Mouse (Mus musculus): ENCODE data around the gene Camta1. TPM values are rescaled to one million over a fixed set of nuclear protein-coding genes. Genes with fewer than 3 reads are reported as not detected.
A peak's percentile ranks its signal among the peaks of the same experiment; 100 is the strongest.

The Camta1 gene
- total RNA-seq, 1 experiment: 9.3 TPM

- in situ Hi-C loops (cut with MboI; ENCODE audit: low sequenced_read_pairs in 2 of 2, unreplicated experiment in 2 of 2): no loop called here
- no peaks in the 10 kb centered on the region for H3K9me3 ChIP-seq (ENCODE audit: control insufficient read depth, insufficient read depth, low read depth, low read length)
- H3K4me3 ChIP-seq (ENCODE audit: insufficient read depth in 1 of 2, low read depth in 1 of 2, low read length in 2 of 2, poor library complexity in 1 of 2, severe bottlenecking in 1 of 2): no peak overlapping the region
- no peak overlapping the region for H3K9ac ChIP-seq (ENCODE audit: insufficient read depth, low read depth, low read length, poor library complexity, severe bottlenecking)
- H3K4me1 ChIP-seq (ENCODE audit: control insufficient read depth in 2 of 2, insufficient read depth in 2 of 2, low read length in 2 of 2, poor library complexity in 1 of 2): peaks cover 0 to 7% of the 10 kb centered on the region in 2 experiments; a peak in 1 of 4 replicates
- no peaks in the 10 kb centered on the region for H3K36me3 ChIP-seq (ENCODE audit: control insufficient read depth, insufficient read depth, low read length, poor library complexity, severe bottlenecking)
- no peak for DNase-seq (ENCODE audit: low read depth, low spot score)
- TF ChIP-seq CHD2 (IDR thresholded peaks at IDR 0.05; ENCODE audit: low read depth, low read length): no peak
- no peak for TF ChIP-seq MAFK (IDR thresholded peaks at IDR 0.05; ENCODE audit: insufficient read depth, low read depth, low read length)
- no peak for TF ChIP-seq HCFC1 (IDR thresholded peaks at IDR 0.05; ENCODE audit: borderline replicate concordance, insufficient read depth, low read length)
- TF ChIP-seq ZNF384 (IDR thresholded peaks at IDR 0.05; ENCODE audit: low read depth, low read length): no peak
- TF ChIP-seq ZC3H11A (IDR thresholded peaks at IDR 0.05; ENCODE audit: borderline replicate concordance, low read depth, low read length): no peak
- H3K27ac ChIP-seq (ENCODE audit: insufficient read depth, low read depth, low read length, poor library complexity, severe bottlenecking): no peak overlapping the region
Measured at GRCm38 (mm10) chr4:150944707-150945106, 917.0 kb downstream of the Camta1 start.

- TF ChIP-seq CHD2 (IDR thresholded peaks at IDR 0.05; ENCODE audit: low read depth, low read length) (no peak), MAFK (IDR thresholded peaks at IDR 0.05; ENCODE audit: insufficient read depth, low read depth, low read length) (no peak), ZC3H11A (IDR thresholded peaks at IDR 0.05; ENCODE audit: borderline replicate concordance, low read depth, low read length) (no peak), HCFC1 (IDR thresholded peaks at IDR 0.05; ENCODE audit: borderline replicate concordance, insufficient read depth, low read length) (no peak), ZNF384 (IDR thresholded peaks at IDR 0.05; ENCODE audit: low read depth, low read length) (no peak)
- Histone ChIP-seq H3K9me3 (ENCODE audit: control insufficient read depth, insufficient read depth, low read depth, low read length) (no peaks in the 10 kb centered on the region), H3K4me1 (ENCODE audit: control insufficient read depth in 2 of 2, insufficient read depth in 2 of 2, low read length in 2 of 2, poor library complexity in 1 of 2) (peaks cover 0 to 7% of the 10 kb centered on the region in 2 experiments; a peak in 2 of 4 replicates), H3K36me3 (ENCODE audit: control insufficient read depth, insufficient read depth, low read length, poor library complexity, severe bottlenecking) (no peaks in the 10 kb centered on the region), H3K4me3 (ENCODE audit: insufficient read depth in 1 of 2, low read depth in 1 of 2, low read length in 2 of 2, poor library complexity in 1 of 2, severe bottlenecking in 1 of 2) (peak overlapping the region in 1 of 2 experiments; percentile 31; a peak in 2 of 4 replicates), H3K9ac (ENCODE audit: insufficient read depth, low read depth, low read length, poor library complexity, severe bottlenecking) (no peak overlapping the region), H3K27ac (ENCODE audit: insufficient read depth, low read depth, low read length, poor library complexity, severe bottlenecking) (no peak overlapping the region)
- in situ Hi-C loops (cut with MboI; ENCODE audit: low sequenced_read_pairs in 2 of 2, unreplicated experiment in 2 of 2): no loop called here
- peak; percentile 34 for DNase-seq (ENCODE audit: low read depth, low spot score)
Measured at GRCm38 (mm10) chr4:150939991-150940651, 921.6 kb downstream of the Camta1 start.

- H3K9ac ChIP-seq (ENCODE audit: insufficient read depth, low read depth, low read length, poor library complexity, severe bottlenecking): no peak overlapping the region
- H3K4me1 ChIP-seq (ENCODE audit: control insufficient read depth in 2 of 2, insufficient read depth in 2 of 2, low read length in 2 of 2, poor library complexity in 1 of 2): peaks cover 0 to 7% of the 10 kb centered on the region in 2 experiments; a peak in 2 of 4 replicates
- in situ Hi-C loops (cut with MboI; ENCODE audit: low sequenced_read_pairs in 2 of 2, unreplicated experiment in 2 of 2): no loop called here
- no peak overlapping the region for H3K27ac ChIP-seq (ENCODE audit: insufficient read depth, low read depth, low read length, poor library complexity, severe bottlenecking)
- H3K36me3 ChIP-seq (ENCODE audit: control insufficient read depth, insufficient read depth, low read length, poor library complexity, severe bottlenecking): no peaks in the 10 kb centered on the region
- no peak for DNase-seq (ENCODE audit: low read depth, low spot score)
- TF ChIP-seq HCFC1 (IDR thresholded peaks at IDR 0.05; ENCODE audit: borderline replicate concordance, insufficient read depth, low read length) (no peak), ZNF384 (IDR thresholded peaks at IDR 0.05; ENCODE audit: low read depth, low read length) (no peak), CHD2 (IDR thresholded peaks at IDR 0.05; ENCODE audit: low read depth, low read length) (no peak), ZC3H11A (IDR thresholded peaks at IDR 0.05; ENCODE audit: borderline replicate concordance, low read depth, low read length) (no peak), MAFK (IDR thresholded peaks at IDR 0.05; ENCODE audit: insufficient read depth, low read depth, low read length) (no peak)
- no peaks in the 10 kb centered on the region for H3K9me3 ChIP-seq (ENCODE audit: control insufficient read depth, insufficient read depth, low read depth, low read length)
- H3K4me3 ChIP-seq (ENCODE audit: insufficient read depth in 1 of 2, low read depth in 1 of 2, low read length in 2 of 2, poor library complexity in 1 of 2, severe bottlenecking in 1 of 2): peak overlapping the region in 1 of 2 experiments; percentile 16; a peak in 1 of 4 replicates
Measured at GRCm38 (mm10) chr4:150938063-150938452, 923.6 kb downstream of the Camta1 start.

DNA sequence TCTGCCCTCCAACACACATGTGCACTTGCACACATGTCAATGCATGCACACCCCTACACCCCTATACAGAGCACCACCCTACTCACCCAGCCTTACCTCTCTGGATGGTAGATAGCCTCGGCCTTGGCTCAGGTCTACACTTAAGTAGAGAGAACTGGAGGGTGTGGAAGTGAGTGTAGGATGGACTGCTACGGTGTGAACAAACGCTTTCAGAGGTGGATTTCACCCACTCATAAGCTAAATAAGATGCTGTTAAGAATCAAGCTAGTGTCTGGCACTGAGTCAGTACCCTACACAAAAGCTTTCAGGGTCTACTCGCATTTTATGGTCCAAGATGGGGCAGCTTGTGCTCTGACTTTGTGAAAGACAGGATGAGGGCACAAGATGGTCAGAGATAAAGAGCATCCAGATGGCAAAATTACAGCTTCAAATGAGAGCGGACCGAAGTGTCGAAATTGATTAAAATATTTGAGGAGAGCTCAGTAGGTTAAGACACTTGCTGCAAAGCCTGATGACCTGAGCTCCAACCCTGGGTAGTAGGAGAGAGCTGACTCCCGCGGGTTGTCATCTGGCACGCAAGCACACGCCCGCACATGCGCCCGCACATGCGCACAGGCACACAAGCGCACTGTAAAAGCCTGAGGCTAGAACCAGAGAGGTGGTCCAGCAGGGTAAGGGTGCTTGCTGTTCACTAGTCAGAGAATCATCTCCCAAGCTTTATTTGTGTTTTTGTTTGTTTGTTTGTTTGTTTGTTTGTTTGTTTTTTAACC is 924.2 kb downstream of the Camta1 start:
- peak overlapping the region in 1 of 2 experiments; percentile 16; a peak in 1 of 4 replicates for H3K4me3 ChIP-seq (ENCODE audit: insufficient read depth in 1 of 2, low read depth in 1 of 2, low read length in 2 of 2, poor library complexity in 1 of 2, severe bottlenecking in 1 of 2)
- TF ChIP-seq CHD2 (IDR thresholded peaks at IDR 0.05; ENCODE audit: low read depth, low read length): no peak
- peak; percentile 44; the same call in 1 of the 2 replicates for TF ChIP-seq ZNF384 (IDR thresholded peaks at IDR 0.05; ENCODE audit: low read depth, low read length)
- peak; percentile 35 for DNase-seq (ENCODE audit: low read depth, low spot score)
- H3K36me3 ChIP-seq (ENCODE audit: control insufficient read depth, insufficient read depth, low read length, poor library complexity, severe bottlenecking): no peaks in the 10 kb centered on the region
- no peak overlapping the region for H3K27ac ChIP-seq (ENCODE audit: insufficient read depth, low read depth, low read length, poor library complexity, severe bottlenecking)
- no peak overlapping the region for H3K9ac ChIP-seq (ENCODE audit: insufficient read depth, low read depth, low read length, poor library complexity, severe bottlenecking)
- no peaks in the 10 kb centered on the region for H3K9me3 ChIP-seq (ENCODE audit: control insufficient read depth, insufficient read depth, low read depth, low read length)
- in situ Hi-C loops (cut with MboI; ENCODE audit: low sequenced_read_pairs in 2 of 2, unreplicated experiment in 2 of 2): no loop called here
- peaks cover 0 to 4% of the 10 kb centered on the region in 2 experiments; a peak in 2 of 4 replicates for H3K4me1 ChIP-seq (ENCODE audit: control insufficient read depth in 2 of 2, insufficient read depth in 2 of 2, low read length in 2 of 2, poor library complexity in 1 of 2)

All from ES-E14 (cell line).